Mouse (Mus musculus): ENCODE data around the gene Pax4. TPM values are rescaled to one million over a fixed set of nuclear protein-coding genes. Genes with fewer than 3 reads are reported as not detected.

Pax4 gene
- polyA plus RNA-seq, 1 experiment from 2014 or later, result 0.21 TPM

- no peaks in the 10 kb centered on the region for H3K27me3 ChIP-seq (ENCODE audit: low read depth, poor library complexity, severe bottlenecking)
- peaks cover 25% of the 10 kb centered on the region for H3K36me3 ChIP-seq
- WGBS, result 78% methylated on average over 2 of the region's 2 CpGs
- H3K4me1 ChIP-seq, result no peaks in the 10 kb centered on the region
- no peak overlapping the region for H3K4me3 ChIP-seq
- H3K9me3 ChIP-seq (replicated peaks), result no peaks in the 10 kb centered on the region
- no peak overlapping the region for H3K27ac ChIP-seq (replicated peaks)
- DNase-seq (ENCODE audit: low spot score), result no peak
Measured at GRCm38 (mm10) chr6:28411236-28411635, 37.9 kb downstream of the Pax4 start.

- no peak for DNase-seq (ENCODE audit: low spot score)
- WGBS, result 87% methylated on average over 9 of the region's 9 CpGs
Measured at GRCm38 (mm10) chr6:28410053-28410452, 39.1 kb downstream of the Pax4 start.

GRCm38 (mm10) chr6:28399791-28400190 is 49.4 kb downstream of the Pax4 start:
- H3K9me3 ChIP-seq (replicated peaks), result peaks cover 13% of the 10 kb centered on the region; the same call in 1 of the 2 replicates
- H3K4me3 ChIP-seq, result no peak overlapping the region
- H3K27ac ChIP-seq (replicated peaks), result no peak overlapping the region
- peaks cover 25% of the 10 kb centered on the region for H3K4me1 ChIP-seq
- DNase-seq (ENCODE audit: low spot score), result no peak
- no peaks in the 10 kb centered on the region for H3K36me3 ChIP-seq
- 90% methylated on average over 4 of the region's 4 CpGs for WGBS
- peaks cover 43% of the 10 kb centered on the region for H3K27me3 ChIP-seq (ENCODE audit: low read depth, poor library complexity, severe bottlenecking)

More at GRCm38 (mm10) chr6:28410053-28410452, 39.1 kb downstream of the Pax4 start:
- H3K36me3 ChIP-seq, result peaks cover 13% of the 10 kb centered on the region
- H3K27me3 ChIP-seq (ENCODE audit: low read depth, poor library complexity, severe bottlenecking), result no peaks in the 10 kb centered on the region
- H3K27ac ChIP-seq (replicated peaks), result no peak overlapping the region
- H3K9me3 ChIP-seq (replicated peaks), result no peaks in the 10 kb centered on the region; the same call in 1 of the 2 replicates
- H3K4me1 ChIP-seq, result no peaks in the 10 kb centered on the region
- no peak overlapping the region for H3K4me3 ChIP-seq

- peaks cover 54% of the 10 kb centered on the region for H3K27me3 ChIP-seq (ENCODE audit: low read depth, poor library complexity, severe bottlenecking)
- H3K4me3 ChIP-seq, result no peak overlapping the region
- H3K4me1 ChIP-seq, result peaks cover 25% of the 10 kb centered on the region
- WGBS, result 80% methylated on average over 3 of the region's 3 CpGs
- H3K36me3 ChIP-seq, result peaks cover 4% of the 10 kb centered on the region; the same call in 1 of the 2 replicates
- H3K9me3 ChIP-seq (replicated peaks), result peaks cover 4% of the 10 kb centered on the region; the same call in 1 of the 2 replicates
- no peak for DNase-seq (ENCODE audit: low spot score)
- H3K27ac ChIP-seq (replicated peaks), result no peak overlapping the region
Measured at GRCm38 (mm10) chr6:28398726-28399125, 50.4 kb downstream of the Pax4 start.

GRCm38 (mm10) chr6:28397681-28398203 is 51.4 kb downstream of the Pax4 start, which contains the start of gene Zfp800:
Gene Zfp800, minus strand, starts transcription at chr6:28398005.
- DNase-seq (ENCODE audit: low spot score), result peak; percentile 71
- Histone ChIP-seq H3K4me1 (peaks cover 25% of the 10 kb centered on the region), H3K27ac (replicated peaks) (peak within 1 kb of the TSS; percentile 91), H3K27me3 (ENCODE audit: low read depth, poor library complexity, severe bottlenecking) (peaks cover 55% of the 10 kb centered on the region), H3K36me3 (peaks cover 5% of the 10 kb centered on the region; the same call in 1 of the 2 replicates), H3K4me3 (peak within 1 kb of the TSS; percentile 57), H3K9me3 (replicated peaks) (peaks cover 4% of the 10 kb centered on the region; the same call in 1 of the 2 replicates)
- WGBS, result under 1% methylated on average over 33 of the region's 33 CpGs

GRCm38 (mm10) chr6:28396853-28397457 is 52.2 kb downstream of the Pax4 start:
- under 1% methylated on average over 19 of the region's 19 CpGs for WGBS
- H3K9me3 ChIP-seq (replicated peaks), result peaks cover 4% of the 10 kb centered on the region; the same call in 1 of the 2 replicates
- peaks cover 55% of the 10 kb centered on the region for H3K27me3 ChIP-seq (ENCODE audit: low read depth, poor library complexity, severe bottlenecking)
- peaks cover 29% of the 10 kb centered on the region for H3K4me1 ChIP-seq
- peak; percentile 57 for DNase-seq (ENCODE audit: low spot score)
- peak overlapping the region; percentile 91 for H3K27ac ChIP-seq (replicated peaks)
- H3K36me3 ChIP-seq, result peaks cover 5% of the 10 kb centered on the region; the same call in 1 of the 2 replicates
- peak overlapping the region; percentile 57 for H3K4me3 ChIP-seq

GRCm38 (mm10) chr6:28396051-28396852 is 52.9 kb downstream of the Pax4 start:
- peak overlapping the region; percentile 91 for H3K27ac ChIP-seq (replicated peaks)
- H3K36me3 ChIP-seq, result peaks cover 5% of the 10 kb centered on the region; the same call in 1 of the 2 replicates
- H3K4me1 ChIP-seq, result peaks cover 29% of the 10 kb centered on the region
- WGBS, result 16% methylated on average over 15 of the region's 15 CpGs
- peak; percentile 33 for DNase-seq (ENCODE audit: low spot score)
- peaks cover 52% of the 10 kb centered on the region for H3K27me3 ChIP-seq (ENCODE audit: low read depth, poor library complexity, severe bottlenecking)
- H3K9me3 ChIP-seq (replicated peaks), result peaks cover 4% of the 10 kb centered on the region; the same call in 1 of the 2 replicates
- peak overlapping the region; percentile 57 for H3K4me3 ChIP-seq

Other genes with a start within 250 kb of the Pax4 start
- gene Zfp800, start 51.3 kb downstream of the Pax4 start, polyA plus RNA-seq (2016; fragmentation: Nextera tagmentation; extraction: Ambion mirVana), result 25.6 and 27.8 TPM in 2 replicates
- 299 and 324 TPM in 2 replicates for gene Arf5, start 25.8 kb downstream of the Pax4 start, polyA plus RNA-seq (2016; fragmentation: Nextera tagmentation; extraction: Ambion mirVana)
- 0.06 TPM in 1 of 2 replicates, not detected in the other for gene Fscn3, start 21.6 kb downstream of the Pax4 start, polyA plus RNA-seq (2016; fragmentation: Nextera tagmentation; extraction: Ambion mirVana)
- 11.3 and 11.4 TPM in 2 replicates for gene Gcc1, start 21.0 kb downstream of the Pax4 start, polyA plus RNA-seq (2016; fragmentation: Nextera tagmentation; extraction: Ambion mirVana)
- 110 and 117 TPM in 2 replicates for gene Snd1, start 25.8 kb upstream of the Pax4 start, polyA plus RNA-seq (2016; fragmentation: Nextera tagmentation; extraction: Ambion mirVana)